Mouse (Mus musculus): ENCODE results near the gene Eif4ebp2.

The Eif4ebp2 gene

GRCm38 (mm10) chr10:61418131-61418900, 34.1 kb downstream of the Eif4ebp2 start:
- no peak for DNase-seq (ENCODE audit: low spot score in 2 of 2)

GRCm38 (mm10) chr10:61417672-61418071, 34.8 kb downstream of the Eif4ebp2 start, which contains the start of gene Nodal:
Gene Nodal, plus strand, starts transcription at chr10:61417972.
- no peak for DNase-seq (ENCODE audit: low spot score in 2 of 2)

- no peak for DNase-seq (ENCODE audit: low spot score in 2 of 2)
These were observed 35.4 kb downstream of the Eif4ebp2 start for GRCm38 (mm10) chr10:61417046-61417445.

GRCm38 (mm10) chr10:61416561-61416960, 35.9 kb downstream of the Eif4ebp2 start:
- DNase-seq (ENCODE audit: low spot score in 2 of 2), result no peak

GRCm38 (mm10) chr10:61415890-61416289, 36.6 kb downstream of the Eif4ebp2 start:
- DNase-seq (ENCODE audit: low spot score in 2 of 2), result no peak

GRCm38 (mm10) chr10:61415240-61415639, 37.2 kb downstream of the Eif4ebp2 start:
- no peak for DNase-seq (ENCODE audit: low spot score in 2 of 2)

- no peak for DNase-seq (ENCODE audit: low spot score in 2 of 2)
These were observed 39.4 kb downstream of the Eif4ebp2 start for GRCm38 (mm10) chr10:61412910-61413625.

- no peak for DNase-seq (ENCODE audit: low spot score in 2 of 2)
These were observed 42.3 kb downstream of the Eif4ebp2 start for GRCm38 (mm10) chr10:61410193-61410592.

GRCm38 (mm10) chr10:61409776-61410175, 42.7 kb downstream of the Eif4ebp2 start:
- DNase-seq (ENCODE audit: low spot score in 2 of 2), result no peak

- no peak for DNase-seq (ENCODE audit: low spot score in 2 of 2)
These were observed 46.5 kb downstream of the Eif4ebp2 start for GRCm38 (mm10) chr10:61405958-61406357.

- DNase-seq (ENCODE audit: low spot score in 2 of 2), result no peak
These were observed 49.5 kb downstream of the Eif4ebp2 start for GRCm38 (mm10) chr10:61402911-61403310.

GRCm38 (mm10) chr10:61402480-61402879, 50.0 kb downstream of the Eif4ebp2 start:
- DNase-seq (ENCODE audit: low spot score in 2 of 2), result no peak

- DNase-seq (ENCODE audit: low spot score in 2 of 2), result no peak
These were observed 52.1 kb downstream of the Eif4ebp2 start for GRCm38 (mm10) chr10:61400407-61400806.

- DNase-seq (ENCODE audit: low spot score in 2 of 2), result peak; percentile 57 to 73
These were observed 53.2 kb downstream of the Eif4ebp2 start for GRCm38 (mm10) chr10:61399156-61399734.

- DNase-seq (ENCODE audit: low spot score in 2 of 2), result no peak
These were observed 54.3 kb downstream of the Eif4ebp2 start for GRCm38 (mm10) chr10:61398125-61398524.

GRCm38 (mm10) chr10:61394476-61395136, 57.9 kb downstream of the Eif4ebp2 start:
- DNase-seq (ENCODE audit: low spot score in 2 of 2), result no peak

- DNase-seq (ENCODE audit: low spot score in 2 of 2), result no peak
These were observed 59.9 kb downstream of the Eif4ebp2 start for GRCm38 (mm10) chr10:61392584-61392983.

GRCm38 (mm10) chr10:61390148-61390547, 62.3 kb downstream of the Eif4ebp2 start:
- DNase-seq (ENCODE audit: low spot score in 2 of 2), result no peak

- peak in 1 of 2 experiments; percentile 44 for DNase-seq (ENCODE audit: low spot score in 2 of 2)
These were observed 63.4 kb downstream of the Eif4ebp2 start for GRCm38 (mm10) chr10:61389020-61389419.

- no peak for DNase-seq (ENCODE audit: low spot score in 2 of 2)
These were observed 66.2 kb downstream of the Eif4ebp2 start for GRCm38 (mm10) chr10:61386284-61386683.

- DNase-seq (ENCODE audit: low spot score in 2 of 2), result no peak
These were observed 67.3 kb downstream of the Eif4ebp2 start for GRCm38 (mm10) chr10:61385174-61385573.

GRCm38 (mm10) chr10:61383715-61384047, 68.8 kb downstream of the Eif4ebp2 start:
- no peak for DNase-seq (ENCODE audit: low spot score in 2 of 2)

Measured in cerebellum, postnatal 4 days (tissue).